Mouse (Mus musculus): ENCODE data around the gene Pa2g4. TPM values are rescaled to one million over a fixed set of nuclear protein-coding genes. Genes with fewer than 3 reads are reported as not detected.
"Not testable (repeated sequence)": the region's sequence is repeated elsewhere in the genome, so short reads cannot be mapped to it uniquely, and the experiment has no call there.

Gene Pa2g4
- total RNA-seq, 2 experiments from 2014 or later: 87.7 to 122 TPM

GRCm38 (mm10) chr10:128583644-128584043, 17.9 kb upstream of the Pa2g4 start:
- no peak for ATAC-seq (replicated peaks; ENCODE audit: low FRiP score, poor library complexity, severe bottlenecking)

GRCm38 (mm10) chr10:128579731-128580130, 13.9 kb upstream of the Pa2g4 start:
- ATAC-seq (replicated peaks; ENCODE audit: low FRiP score, poor library complexity, severe bottlenecking): no peak

- no peak for ATAC-seq (replicated peaks; ENCODE audit: low FRiP score, poor library complexity, severe bottlenecking)
These were observed 13.5 kb upstream of the Pa2g4 start for GRCm38 (mm10) chr10:128579298-128579697.

- ATAC-seq (replicated peaks; ENCODE audit: low FRiP score, poor library complexity, severe bottlenecking): no peak
These were observed 12.5 kb upstream of the Pa2g4 start for GRCm38 (mm10) chr10:128578330-128578729.

GRCm38 (mm10) chr10:128575063-128575462, 9.3 kb upstream of the Pa2g4 start:
- ATAC-seq (replicated peaks; ENCODE audit: low FRiP score, poor library complexity, severe bottlenecking): peak; percentile 63

GRCm38 (mm10) chr10:128565206-128565787, 490 bp downstream of the Pa2g4 start:
- ATAC-seq (replicated peaks; ENCODE audit: low FRiP score, poor library complexity, severe bottlenecking): peak; percentile 37

GRCm38 (mm10) chr10:128563544-128563943, 2.2 kb downstream of the Pa2g4 start:
- ATAC-seq (replicated peaks; ENCODE audit: low FRiP score, poor library complexity, severe bottlenecking): no peak

- ATAC-seq (replicated peaks; ENCODE audit: low FRiP score, poor library complexity, severe bottlenecking): no peak
These were observed 8.8 kb downstream of the Pa2g4 start for GRCm38 (mm10) chr10:128556963-128557362.

GRCm38 (mm10) chr10:128556286-128556685, 9.5 kb downstream of the Pa2g4 start:
- ATAC-seq (replicated peaks; ENCODE audit: low FRiP score, poor library complexity, severe bottlenecking): no peak

- not testable (repeated sequence) for ATAC-seq (replicated peaks; ENCODE audit: low FRiP score, poor library complexity, severe bottlenecking)
These were observed 10.2 kb downstream of the Pa2g4 start for GRCm38 (mm10) chr10:128555567-128555966.

- ATAC-seq (replicated peaks; ENCODE audit: low FRiP score, poor library complexity, severe bottlenecking): not testable (repeated sequence)
These were observed 15.5 kb downstream of the Pa2g4 start for GRCm38 (mm10) chr10:128550144-128550823.

- not testable (repeated sequence) for ATAC-seq (replicated peaks; ENCODE audit: low FRiP score, poor library complexity, severe bottlenecking)
These were observed 16.1 kb downstream of the Pa2g4 start for GRCm38 (mm10) chr10:128549682-128550057.

- peak; percentile 79 for ATAC-seq (replicated peaks; ENCODE audit: low FRiP score, poor library complexity, severe bottlenecking)
These were observed 16.7 kb downstream of the Pa2g4 start, which contains the start of gene Rpl41 for GRCm38 (mm10) chr10:128548947-128549681. Rpl41 (minus strand) TSS chr10:128549305.

GRCm38 (mm10) chr10:128548051-128548791, 17.6 kb downstream of the Pa2g4 start:
- ATAC-seq (replicated peaks; ENCODE audit: low FRiP score, poor library complexity, severe bottlenecking): not testable (repeated sequence)

GRCm38 (mm10) chr10:128547361-128548032, 18.3 kb downstream of the Pa2g4 start, which contains the start of gene Zc3h10:
Zc3h10 (minus strand) TSS chr10:128547774.
- peak; percentile 82 for ATAC-seq (replicated peaks; ENCODE audit: low FRiP score, poor library complexity, severe bottlenecking)

GRCm38 (mm10) chr10:128546787-128547186, 19.0 kb downstream of the Pa2g4 start:
- ATAC-seq (replicated peaks; ENCODE audit: low FRiP score, poor library complexity, severe bottlenecking): no peak

- ATAC-seq (replicated peaks; ENCODE audit: low FRiP score, poor library complexity, severe bottlenecking): peak; percentile 44
These were observed 19.4 kb downstream of the Pa2g4 start for GRCm38 (mm10) chr10:128546361-128546760.

- no peak for ATAC-seq (replicated peaks; ENCODE audit: low FRiP score, poor library complexity, severe bottlenecking)
These were observed 20.3 kb downstream of the Pa2g4 start for GRCm38 (mm10) chr10:128545570-128545898.

- no peak for ATAC-seq (replicated peaks; ENCODE audit: low FRiP score, poor library complexity, severe bottlenecking)
These were observed 20.9 kb downstream of the Pa2g4 start for GRCm38 (mm10) chr10:128544674-128545569.
